Mouse (Mus musculus) thymus, adult 2 months (tissue): Measurements from ENCODE around the gene Prkn. TPM values are rescaled to one million over a fixed set of nuclear protein-coding genes. Genes with fewer than 3 reads are reported as not detected.

Experiments used
- DNase-seq: peaks from one replicate; pipeline ENCODE4 v3.0.0; 2021
- H3K27ac ChIP-seq: fragments of 200-500 bp; 2 replicates; pipeline ENCODE4 v1.5.1; 2012; ENCODE audit warnings: low read length, control low read depth; ENCODE audit not compliant: control insufficient read depth, insufficient read depth
- H3K27me3 ChIP-seq: fragments of 200-500 bp; 2 replicates; pipeline ENCODE4 v1.6.1; 2012; ENCODE audit warnings: mild to moderate bottlenecking, low read length, moderate library complexity, mixed read lengths; ENCODE audit not compliant: control insufficient read depth, insufficient read depth
- H3K36me3 ChIP-seq: fragments of 200-500 bp; 2 replicates; pipeline ENCODE4 v1.6.1; 2012; ENCODE audit warnings: mild to moderate bottlenecking, low read length, moderate library complexity; ENCODE audit not compliant: control insufficient read depth, insufficient read depth
- H3K4me1 ChIP-seq: fragments of 200-500 bp; replicated peaks from 2 replicates; pipeline ENCODE4 v1.6.1; 2012; ENCODE audit warnings: low read length; ENCODE audit not compliant: control insufficient read depth, insufficient read depth
- H3K4me3 ChIP-seq: fragments of 200-500 bp; 2 replicates; pipeline ENCODE4 v1.5.1; 2012; ENCODE audit warnings: mild to moderate bottlenecking, low read length, control low read depth, moderate library complexity; ENCODE audit not compliant: control insufficient read depth, insufficient read depth
- CTCF ChIP-seq: fragments of 200-500 bp; IDR thresholded peaks from 2 replicates; pipeline ENCODE4 v1.5.1; 2012; ENCODE audit warnings: mild to moderate bottlenecking, control low read depth, low read length, moderate library complexity, borderline replicate concordance; ENCODE audit not compliant: control insufficient read depth, poor library complexity, insufficient read depth; ENCODE audit errors: extremely low read depth
- POLR2A ChIP-seq: fragments of 200-500 bp; IDR thresholded peaks from 2 replicates; pipeline ENCODE4 v1.6.1; 2012; ENCODE audit warnings: mild to moderate bottlenecking, low read length, control low read depth, moderate library complexity; ENCODE audit not compliant: control insufficient read depth, poor library complexity, insufficient read depth; ENCODE audit errors: extremely low read depth
- WGBS: fragments of 180-500 bp; shearing (Covaris S2); methylation state at CpG from one replicate; pipeline ENCODE4 v1.1.7; 2018; 5-methylcytosine and 5-hydroxymethylcytosine counted together
- polyA plus RNA-seq: library from polyadenylated mRNA; depleted of rRNA; stranded (reverse); fragments of >200 nt; gene quantifications from 2 replicates; pipeline ENCODE4 v1.2.3, GENCODE M21; 2012

Gene Prkn
- polyA plus RNA-seq, 1 experiment, result 1.4 TPM

GRCm38 (mm10) chr17:11318946-11319345, 478.8 kb downstream of the Prkn start:
- no peak overlapping the region for H3K27ac ChIP-seq
- DNase-seq, result no peak
- 93% methylated on average over 7 of the region's 7 CpGs for WGBS
- TF ChIP-seq POLR2A (no peak), CTCF (no peak)
- H3K4me3 ChIP-seq, result no peak overlapping the region
- no peaks in the 10 kb centered on the region for H3K36me3 ChIP-seq
- H3K27me3 ChIP-seq, result no peaks in the 10 kb centered on the region
- no peaks in the 10 kb centered on the region for H3K4me1 ChIP-seq

- Histone ChIP-seq H3K4me3 (no peak overlapping the region), H3K27me3 (no peaks in the 10 kb centered on the region), H3K4me1 (no peaks in the 10 kb centered on the region), H3K36me3 (no peaks in the 10 kb centered on the region), H3K27ac (no peak overlapping the region)
- no peak for DNase-seq
- 85% methylated on average over 7 of the region's 7 CpGs for WGBS
- TF ChIP-seq CTCF, result no peak
- no peak for TF ChIP-seq POLR2A
Observed at GRCm38 (mm10) chr17:11319666-11320360, 479.6 kb downstream of the Prkn start.

- 84% methylated on average over 8 of the region's 8 CpGs for WGBS
- H3K4me1 ChIP-seq, result no peaks in the 10 kb centered on the region
- H3K27me3 ChIP-seq, result no peaks in the 10 kb centered on the region
- H3K36me3 ChIP-seq, result no peaks in the 10 kb centered on the region
- no peak overlapping the region for H3K27ac ChIP-seq
- no peak for TF ChIP-seq POLR2A
- TF ChIP-seq CTCF, result no peak
- H3K4me3 ChIP-seq, result no peak overlapping the region
- DNase-seq, result no peak
Observed at GRCm38 (mm10) chr17:11332081-11332480, 491.9 kb downstream of the Prkn start.

DNA sequence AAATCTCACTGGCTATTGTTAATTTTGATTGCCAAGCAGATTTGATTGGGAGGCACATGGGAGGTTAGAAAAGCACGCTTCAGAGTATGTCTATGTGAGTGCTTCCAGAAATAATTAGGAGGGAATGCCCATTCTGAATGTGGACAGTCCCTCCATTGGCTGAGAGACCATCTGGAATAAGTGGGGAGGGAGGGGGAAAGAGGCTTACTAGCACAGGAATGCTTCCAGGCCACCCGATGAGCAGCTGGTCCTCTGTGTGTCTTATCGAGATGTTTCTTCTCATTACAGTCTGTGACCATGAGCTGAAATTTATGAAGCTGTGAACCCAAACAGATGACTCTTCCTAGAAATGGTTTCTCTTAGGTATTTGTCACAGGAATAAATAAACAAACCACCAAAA, 493.6 kb downstream of the Prkn start:
- TF ChIP-seq CTCF, result no peak
- TF ChIP-seq POLR2A, result no peak
- Histone ChIP-seq H3K36me3 (no peaks in the 10 kb centered on the region), H3K4me3 (no peak overlapping the region), H3K4me1 (no peaks in the 10 kb centered on the region), H3K27me3 (no peaks in the 10 kb centered on the region), H3K27ac (no peak overlapping the region)
- DNase-seq, result no peak
- 93% methylated on average over 3 of the region's 3 CpGs for WGBS

GRCm38 (mm10) chr17:11336156-11336555, 496.0 kb downstream of the Prkn start:
- TF ChIP-seq CTCF, result no peak

DNA sequence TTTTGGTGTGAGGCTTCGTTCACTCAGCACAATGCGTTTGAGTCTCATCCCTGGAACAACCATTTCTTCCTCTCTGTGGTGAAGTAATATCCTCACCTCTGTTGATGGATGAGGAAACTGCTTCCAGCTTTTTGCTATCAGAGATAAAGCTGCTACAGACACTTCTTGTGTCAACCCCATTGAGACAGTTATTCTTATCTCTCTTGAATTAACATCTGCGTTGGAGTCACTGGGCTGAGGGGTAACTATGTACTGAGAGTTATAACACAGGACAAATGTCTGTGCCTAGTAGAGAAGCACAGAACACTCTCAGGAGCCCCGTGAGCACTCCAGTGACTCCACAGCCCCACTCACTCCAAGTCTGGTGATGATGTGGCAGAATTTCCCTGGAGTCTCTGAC, 500.2 kb downstream of the Prkn start:
- no peak for DNase-seq
- Histone ChIP-seq H3K4me3 (no peak overlapping the region), H3K36me3 (no peaks in the 10 kb centered on the region), H3K4me1 (no peaks in the 10 kb centered on the region), H3K27ac (no peak overlapping the region), H3K27me3 (no peaks in the 10 kb centered on the region)
- WGBS, result 80% methylated on average over 4 of the region's 4 CpGs
- TF ChIP-seq POLR2A (no peak), CTCF (no peak)

More at GRCm38 (mm10) chr17:11336156-11336555, 496.0 kb downstream of the Prkn start:
- no peak overlapping the region for H3K4me3 ChIP-seq
- H3K36me3 ChIP-seq, result no peaks in the 10 kb centered on the region
- no peak overlapping the region for H3K27ac ChIP-seq
- H3K4me1 ChIP-seq, result no peaks in the 10 kb centered on the region
- no peaks in the 10 kb centered on the region for H3K27me3 ChIP-seq
- DNase-seq, result no peak
- WGBS, result 79% methylated on average over 1 of the region's 1 CpGs

DNA sequence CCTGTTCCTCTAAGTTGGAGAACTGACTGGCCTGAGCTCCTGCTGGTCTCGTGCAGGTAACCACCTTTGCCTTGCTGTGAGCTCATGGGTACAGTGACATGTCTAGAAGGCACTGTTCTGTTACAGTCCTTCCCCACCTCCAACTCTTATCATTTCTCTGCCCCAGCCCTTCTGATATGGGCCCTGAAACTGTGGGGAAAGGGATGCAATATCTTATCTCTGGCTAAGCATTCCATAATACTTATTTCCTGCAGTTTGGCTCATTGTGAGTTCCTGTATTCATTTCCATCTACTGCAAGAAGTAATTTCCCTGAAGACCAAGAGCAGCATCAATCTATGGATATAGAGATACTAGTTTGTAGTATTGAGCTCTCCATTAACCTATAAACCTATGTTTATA, 506.1 kb downstream of the Prkn start:
- 80% methylated on average over 1 of the region's 1 CpGs for WGBS
- TF ChIP-seq POLR2A, result no peak
- no peak for TF ChIP-seq CTCF
- H3K27ac ChIP-seq, result no peak overlapping the region
- no peaks in the 10 kb centered on the region for H3K36me3 ChIP-seq
- no peaks in the 10 kb centered on the region for H3K4me1 ChIP-seq
- H3K27me3 ChIP-seq, result no peaks in the 10 kb centered on the region
- H3K4me3 ChIP-seq, result no peak overlapping the region
- DNase-seq, result no peak
